Mouse (Mus musculus): ENCODE measurements around the gene Cnot1.

Cnot1 gene

DNA sequence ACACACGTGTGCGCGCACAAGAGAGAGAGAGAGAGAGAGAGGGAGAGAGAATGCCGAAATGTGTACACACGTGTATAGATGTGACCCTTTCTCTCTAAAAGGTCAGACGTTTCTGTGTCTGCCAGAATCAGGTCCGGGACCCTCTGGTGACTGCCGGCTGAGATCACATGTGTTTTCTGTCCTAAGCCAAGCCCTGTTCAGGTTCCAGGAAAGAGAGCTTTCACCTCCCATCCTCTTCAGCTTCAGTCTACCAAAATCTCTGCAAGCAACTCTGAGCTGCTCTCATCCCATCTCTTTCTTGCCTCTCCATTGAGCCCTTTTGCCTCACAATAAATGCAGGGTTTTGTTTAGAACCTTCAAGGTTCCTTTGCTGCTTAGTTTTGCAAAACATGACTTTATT is 110.6 kb downstream of the Cnot1 start:
- no peak for DNase-seq (ENCODE audit: extremely low read depth, low read depth, low spot score)

- no peak for DNase-seq (ENCODE audit: extremely low read depth, low read depth, low spot score)
Measured at GRCm38 (mm10) chr8:95694631-95695030, 112.6 kb downstream of the Cnot1 start.

DNA sequence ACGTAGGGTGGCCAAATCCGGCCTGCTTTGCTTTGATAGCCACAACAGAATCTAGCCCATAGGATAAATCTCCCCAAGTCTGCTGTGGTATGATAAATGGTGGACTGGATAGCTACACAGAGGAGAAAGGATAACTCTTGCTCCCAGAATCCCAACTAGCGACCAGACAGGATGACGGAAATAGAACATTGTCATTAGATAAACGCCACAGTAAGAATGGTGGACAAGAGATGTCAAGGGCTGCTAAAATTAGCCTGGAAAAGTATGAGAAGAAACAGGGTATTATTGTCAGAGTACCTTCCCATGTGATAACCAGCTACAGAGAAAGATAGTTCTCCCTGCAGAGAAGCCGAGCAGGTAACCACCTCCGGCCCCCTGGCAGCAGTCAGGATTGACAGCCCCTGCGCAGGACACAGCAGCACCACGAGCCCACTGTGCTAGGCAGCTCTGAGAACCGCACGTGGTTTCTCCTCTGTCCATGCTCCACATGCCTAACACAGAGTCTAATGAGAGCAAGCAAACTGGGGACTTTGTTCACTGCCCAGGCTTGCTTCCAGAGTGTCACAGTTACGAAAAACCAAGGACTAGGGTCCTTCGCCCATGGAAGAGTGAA is 116.2 kb downstream of the Cnot1 start:
- DNase-seq (ENCODE audit: extremely low read depth, low read depth, low spot score): no peak

- no peak for DNase-seq (ENCODE audit: extremely low read depth, low read depth, low spot score)
Measured at GRCm38 (mm10) chr8:95688073-95688672, 119.1 kb downstream of the Cnot1 start.

- no peak for DNase-seq (ENCODE audit: extremely low read depth, low read depth, low spot score)
Measured at GRCm38 (mm10) chr8:95678024-95678611, 129.1 kb downstream of the Cnot1 start.

GRCm38 (mm10) chr8:95677591-95678023 is 129.7 kb downstream of the Cnot1 start:
- DNase-seq (ENCODE audit: extremely low read depth, low read depth, low spot score): no peak

DNA sequence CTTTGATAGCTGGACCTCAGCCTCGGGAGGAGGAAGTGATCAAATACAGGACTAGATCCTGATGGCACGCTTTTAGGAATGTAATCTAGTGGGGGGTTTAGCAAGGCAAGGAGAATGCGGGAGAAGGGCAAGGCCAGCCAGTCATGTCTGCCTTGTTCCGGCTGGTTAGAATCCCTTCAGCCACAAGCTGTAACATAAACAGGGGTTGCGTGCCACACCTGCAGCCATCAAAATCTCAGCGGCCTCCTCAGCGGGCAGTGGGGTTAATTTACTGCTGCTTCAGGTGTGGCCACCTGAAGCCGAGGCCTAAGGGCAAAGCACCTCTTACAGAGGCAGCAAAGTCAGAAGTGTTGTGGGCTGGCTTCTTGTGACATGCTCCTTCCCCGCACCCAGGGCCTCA is 130.6 kb downstream of the Cnot1 start, which contains the start of gene Ndrg4:
Gene Ndrg4 (plus strand): TSS at position 350 of the 400 bp plus-strand sequence.
- DNase-seq (ENCODE audit: extremely low read depth, low read depth, low spot score): no peak

- no peak for DNase-seq (ENCODE audit: extremely low read depth, low read depth, low spot score)
Measured at GRCm38 (mm10) chr8:95672811-95673210, 134.5 kb downstream of the Cnot1 start.

DNA sequence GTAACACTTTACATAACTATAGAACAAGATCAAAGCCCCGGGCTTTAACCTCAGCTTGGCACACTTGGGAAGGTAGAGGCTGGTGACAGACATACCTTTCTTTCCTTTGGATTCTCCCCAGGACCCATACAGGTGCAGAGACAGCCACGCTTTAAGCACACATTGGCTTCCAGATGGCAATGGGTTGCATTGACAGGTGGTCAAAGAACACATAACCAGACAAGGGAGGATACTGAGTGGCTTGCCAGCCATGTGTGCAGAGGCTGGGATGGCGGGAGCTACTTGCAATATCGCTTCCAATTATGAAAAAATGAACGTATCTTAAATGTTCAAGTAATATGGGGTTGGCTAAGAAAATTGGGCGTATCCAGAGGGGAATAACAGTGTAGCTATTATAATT is 135.4 kb downstream of the Cnot1 start:
- no peak for DNase-seq (ENCODE audit: extremely low read depth, low read depth, low spot score)

DNA sequence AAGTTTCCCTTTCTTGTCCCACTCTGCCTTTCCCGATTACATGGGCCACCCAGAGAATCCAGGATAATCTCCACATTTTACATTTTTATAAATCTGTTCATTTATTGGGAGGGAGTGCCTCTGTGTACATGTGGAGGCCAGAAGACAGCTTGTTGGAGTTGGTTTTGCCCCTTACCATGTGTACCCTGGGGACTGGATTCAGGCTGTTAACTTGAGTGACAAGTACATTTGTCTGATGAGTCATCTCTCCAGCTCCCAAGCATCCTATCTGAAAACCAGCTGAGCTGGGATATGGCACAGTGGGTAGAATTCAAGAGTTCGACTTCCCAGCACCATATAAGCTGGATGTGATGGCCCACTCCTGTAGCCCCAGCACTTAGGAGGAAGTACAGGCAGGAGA is 137.3 kb downstream of the Cnot1 start:
- no peak for DNase-seq (ENCODE audit: extremely low read depth, low read depth, low spot score)

Measured in fat pad, adult 2 months (tissue).